Mouse (Mus musculus): Measurements from ENCODE around the gene Gnpat.

Gene Gnpat

GRCm38 (mm10) chr8:124862321-124863162 lies at the start of gene Gnpat, which contains the start of gene 2810004N23Rik:
Gene Gnpat, plus strand, starts transcription at chr8:124863033.
Gene 2810004N23Rik, minus strand, starts transcription at chr8:124863120.
- DNase-seq (ENCODE audit: low spot score) = peak; percentile 83

- no peak for DNase-seq (ENCODE audit: low spot score)
These were observed 49.5 kb upstream of the Gnpat start for GRCm38 (mm10) chr8:124813326-124813725.

DNA sequence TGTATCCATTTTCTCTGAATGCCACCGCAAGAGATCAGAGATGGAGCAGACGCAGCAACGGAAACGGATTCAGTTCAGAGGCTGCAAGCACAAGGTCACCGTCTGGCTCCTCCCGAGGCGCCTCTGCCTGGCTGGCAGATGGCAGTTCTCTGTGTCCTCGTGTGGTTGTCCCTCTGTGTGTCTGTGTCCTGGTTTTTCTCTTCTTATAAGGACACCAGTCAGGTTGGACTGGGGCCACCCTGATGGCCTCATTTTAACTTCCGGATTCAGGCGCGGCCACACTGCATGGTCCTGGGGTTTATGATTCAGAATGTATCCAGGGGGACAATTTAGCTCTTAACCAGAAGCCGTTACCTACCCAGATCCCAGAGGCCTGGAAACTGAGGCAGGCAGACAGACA lies 47.0 kb upstream of the Gnpat start:
- no peak for DNase-seq (ENCODE audit: low spot score)

DNA sequence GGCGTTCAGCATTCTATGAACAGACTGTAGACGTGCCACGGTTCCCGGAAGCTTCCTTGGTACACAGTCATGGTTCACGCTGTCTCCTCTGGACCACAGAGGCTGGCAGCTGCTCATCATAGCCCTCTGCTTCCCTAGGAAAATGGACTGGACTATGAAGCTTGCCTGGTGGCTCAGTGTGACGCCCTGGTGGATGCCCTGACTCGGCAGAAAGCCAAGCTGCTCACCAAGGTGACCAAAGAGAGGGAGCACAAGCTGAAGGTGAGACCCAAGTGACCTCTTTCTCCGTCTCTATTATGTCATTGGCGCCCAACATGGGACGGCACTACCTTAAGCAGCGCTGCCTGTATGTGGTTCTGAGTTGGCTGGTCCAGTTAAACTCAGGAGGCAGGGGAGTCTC lies 46.0 kb upstream of the Gnpat start:
- DNase-seq (ENCODE audit: low spot score) = no peak

DNA sequence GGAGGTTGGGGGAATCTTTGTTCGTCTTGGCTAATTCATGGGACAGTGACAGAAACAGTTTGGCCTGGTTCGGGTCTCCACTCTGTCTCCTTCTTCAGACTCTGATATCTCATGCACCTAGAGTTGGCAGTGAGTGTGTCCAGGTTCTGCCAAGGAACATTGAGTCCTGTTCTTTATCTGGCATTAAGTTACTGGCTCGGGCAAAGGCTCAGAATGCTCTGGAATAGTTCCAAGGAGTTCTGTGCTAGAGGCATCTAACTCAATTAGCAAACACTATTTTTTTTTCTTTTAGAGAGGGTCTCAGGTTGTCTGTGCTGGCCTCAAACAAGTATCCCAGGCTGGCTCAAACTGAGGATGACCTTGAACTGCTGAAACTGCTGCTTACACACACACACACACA lies 45.5 kb upstream of the Gnpat start:
- no peak for DNase-seq (ENCODE audit: low spot score)

DNA sequence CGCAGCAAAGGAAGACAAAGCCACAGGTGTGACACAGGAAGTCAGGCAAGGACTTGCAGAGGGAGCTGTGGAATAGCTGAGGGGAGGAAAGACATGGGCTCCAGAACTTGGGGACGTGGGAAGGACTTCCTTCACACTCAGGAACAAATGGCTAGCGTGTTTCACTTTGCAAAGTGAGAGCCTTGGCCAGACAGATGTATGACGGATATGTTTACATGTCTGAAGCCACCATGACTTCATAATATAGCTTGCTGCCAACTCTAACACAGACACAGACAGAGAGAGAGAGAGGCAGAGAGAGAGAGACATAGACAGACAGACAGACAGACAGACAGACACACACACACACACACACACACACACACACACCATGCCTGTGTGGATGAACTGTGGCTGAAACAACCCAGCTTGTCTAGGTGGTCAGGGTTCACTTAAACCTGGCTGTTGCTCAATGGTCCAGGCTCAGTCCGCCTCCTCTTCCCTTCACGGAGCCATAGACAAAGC lies 43.2 kb upstream of the Gnpat start:
- DNase-seq (ENCODE audit: low spot score) = no peak

GRCm38 (mm10) chr8:124820125-124820524 lies 42.7 kb upstream of the Gnpat start:
- no peak for DNase-seq (ENCODE audit: low spot score)

GRCm38 (mm10) chr8:124823497-124823896 lies 39.3 kb upstream of the Gnpat start:
- no peak for DNase-seq (ENCODE audit: low spot score)

- no peak for DNase-seq (ENCODE audit: low spot score)
These were observed 36.2 kb upstream of the Gnpat start for GRCm38 (mm10) chr8:124826658-124827057.

GRCm38 (mm10) chr8:124827387-124827786 lies 35.4 kb upstream of the Gnpat start:
- DNase-seq (ENCODE audit: low spot score) = peak; percentile 19

GRCm38 (mm10) chr8:124828561-124829240 lies 34.1 kb upstream of the Gnpat start:
- DNase-seq (ENCODE audit: low spot score) = no peak

- no peak for DNase-seq (ENCODE audit: low spot score)
These were observed 32.8 kb upstream of the Gnpat start for GRCm38 (mm10) chr8:124830050-124830449.

DNA sequence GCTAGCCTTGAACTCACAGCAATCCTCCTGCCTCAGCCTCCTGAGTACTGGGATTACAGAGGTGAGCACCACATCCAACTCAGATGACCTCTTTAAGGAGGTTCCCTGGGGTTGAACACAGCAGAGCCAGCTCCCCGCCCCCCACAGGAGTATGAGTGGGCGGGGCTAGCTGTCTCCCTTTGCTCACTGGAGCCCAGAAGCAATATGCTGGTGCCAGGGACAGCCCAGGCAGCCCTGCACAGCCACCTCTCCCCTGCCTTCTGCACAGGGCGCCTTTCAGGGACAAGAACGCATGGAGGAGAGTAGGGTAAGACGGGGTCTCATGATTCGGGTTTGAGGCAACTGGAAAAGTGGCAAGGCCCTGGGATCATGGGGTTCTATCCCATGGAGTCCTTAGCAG lies 31.3 kb upstream of the Gnpat start:
- no peak for DNase-seq (ENCODE audit: low spot score)

DNA sequence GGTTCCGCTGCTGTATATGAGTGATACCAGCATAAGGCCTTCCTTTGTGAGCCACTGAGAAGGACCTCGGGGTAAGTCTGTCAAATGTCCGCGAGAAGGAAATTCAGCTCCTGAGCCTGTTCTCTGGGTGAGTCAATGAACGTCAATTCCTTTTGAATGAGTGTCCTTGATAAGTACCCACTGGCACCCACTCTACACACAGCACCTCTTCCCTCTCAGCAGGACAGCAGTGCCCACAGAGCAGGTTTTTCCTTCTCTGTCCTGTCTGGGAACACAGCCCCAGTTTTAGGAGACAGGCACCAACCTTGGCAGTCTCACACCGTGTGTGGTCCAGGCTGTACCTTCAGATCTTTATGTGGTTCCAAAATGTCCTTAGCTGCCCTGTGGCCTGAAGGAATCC lies 30.9 kb upstream of the Gnpat start:
- DNase-seq (ENCODE audit: low spot score) = no peak

- no peak for DNase-seq (ENCODE audit: low spot score)
These were observed 29.2 kb upstream of the Gnpat start for GRCm38 (mm10) chr8:124833430-124834205.

GRCm38 (mm10) chr8:124835848-124836247 lies 27.0 kb upstream of the Gnpat start:
- DNase-seq (ENCODE audit: low spot score) = no peak

GRCm38 (mm10) chr8:124836273-124836672 lies 26.6 kb upstream of the Gnpat start:
- DNase-seq (ENCODE audit: low spot score) = no peak

- DNase-seq (ENCODE audit: low spot score) = no peak
These were observed 25.9 kb upstream of the Gnpat start for GRCm38 (mm10) chr8:124836907-124837306.

DNA sequence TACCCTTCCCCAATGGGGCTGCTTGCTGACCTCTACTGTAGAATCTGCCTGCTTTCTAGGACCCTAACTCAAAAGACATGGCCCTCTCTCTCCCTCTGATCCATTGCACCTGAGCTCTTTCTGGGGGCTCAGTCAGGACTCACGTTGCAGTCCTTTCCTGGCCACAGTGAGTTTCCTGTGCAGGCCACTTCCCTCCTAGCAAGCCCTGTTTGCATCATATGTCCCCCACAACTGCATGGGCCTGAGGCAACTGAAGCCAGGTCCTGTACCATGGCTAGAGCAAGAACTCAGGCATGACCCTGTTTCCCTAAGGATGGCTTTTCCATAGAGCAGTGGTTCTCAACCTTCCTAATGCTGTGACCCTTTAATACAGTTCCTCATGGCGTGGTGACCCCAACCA lies 24.9 kb upstream of the Gnpat start:
- DNase-seq (ENCODE audit: low spot score) = no peak

GRCm38 (mm10) chr8:124839371-124839770 lies 23.5 kb upstream of the Gnpat start:
- no peak for DNase-seq (ENCODE audit: low spot score)

GRCm38 (mm10) chr8:124840900-124841299 lies 21.9 kb upstream of the Gnpat start:
- DNase-seq (ENCODE audit: low spot score) = no peak

DNA sequence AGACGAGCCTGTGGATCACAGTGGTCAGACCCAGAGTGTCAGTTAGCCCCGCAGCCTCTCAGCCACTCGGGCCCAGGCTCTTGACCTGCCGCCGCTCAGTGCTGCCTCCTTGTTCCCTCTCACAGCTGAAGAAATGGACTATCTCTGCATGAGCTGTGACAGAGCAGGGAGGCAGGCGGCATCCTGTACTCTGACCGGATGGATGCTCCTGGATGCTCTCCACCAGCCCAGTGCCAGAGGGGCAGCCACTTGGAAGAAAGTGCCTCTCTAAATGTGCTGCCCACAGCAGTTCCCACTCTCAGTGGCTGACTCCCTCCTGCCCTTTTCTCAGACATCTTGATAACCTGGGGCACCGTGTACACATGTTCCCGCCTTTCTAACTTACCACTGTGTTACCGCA lies 21.1 kb upstream of the Gnpat start:
- no peak for DNase-seq (ENCODE audit: low spot score)

Measured in left cerebral cortex, adult 11 months (tissue).